Mouse (Mus musculus) neural tube, embryonic 15.5 days (tissue): ENCODE measurements at regions not wholly inside any gene's neighbourhood (a gene's known extent, or its start where the extent isn't known, plus 50 kb on each side); places are given as distances from the start of the nearest gene placed in this dataset.

ENCODE experiments used
- ATAC-seq: fragments of 200-750 bp; cut with Nextera tagmentation; 2 replicates; pipeline ENCODE4 v1.8.0; 2017; ENCODE audit warnings: mild to moderate bottlenecking, moderate TSS enrichment, moderate library complexity; ENCODE audit not compliant: low FRiP score
- H3K27ac ChIP-seq: fragments of 300-500 bp; sonication (generic); replicated peaks from 2 replicates; pipeline ENCODE4 v1.5.1; 2015; ENCODE audit warnings: mild to moderate bottlenecking, inconsistent platforms
- H3K27me3 ChIP-seq: fragments of 300-500 bp; sonication (generic); replicated peaks from 2 replicates; pipeline ENCODE4 v1.6.1; 2015; ENCODE audit warnings: inconsistent platforms
- H3K36me3 ChIP-seq: fragments of 300-500 bp; sonication (generic); 2 replicates; pipeline ENCODE4 v1.6.1; 2015; ENCODE audit warnings: inconsistent platforms
- H3K4me1 ChIP-seq: fragments of 300-500 bp; sonication (generic); 2 replicates; pipeline ENCODE4 v1.6.1; 2015; ENCODE audit warnings: inconsistent platforms
- H3K4me2 ChIP-seq: fragments of 300-500 bp; sonication (generic); 2 replicates; pipeline ENCODE4 v1.6.1; 2015; ENCODE audit warnings: inconsistent platforms, mild to moderate bottlenecking, moderate library complexity
- H3K4me3 ChIP-seq: fragments of 300-500 bp; sonication (generic); replicated peaks from 2 replicates; pipeline ENCODE4 v1.5.1; 2015; ENCODE audit warnings: mild to moderate bottlenecking, inconsistent platforms
- H3K9ac ChIP-seq: fragments of 300-500 bp; sonication (generic); replicated peaks from 2 replicates; pipeline ENCODE4 v1.6.1; 2015; ENCODE audit warnings: mild to moderate bottlenecking, inconsistent platforms
- H3K9me3 ChIP-seq: fragments of 300-500 bp; sonication (generic); replicated peaks from 2 replicates; pipeline ENCODE4 v1.6.1; 2016; ENCODE audit warnings: inconsistent platforms
- WGBS: fragments of 180-500 bp; shearing (Covaris S2); methylation state at CpG from one replicate; pipeline ENCODE4 v1.1.7; 2015; ENCODE audit warnings: mixed read lengths; 5-methylcytosine and 5-hydroxymethylcytosine counted together

GRCm38 (mm10) chr15:69484421-69485074 lies 2983.8 kb upstream of the Lrrc6 start:
- Histone ChIP-seq H3K27me3 (no peaks in the 10 kb centered on the region), H3K36me3 (no peaks in the 10 kb centered on the region), H3K4me3 (no peak overlapping the region), H3K27ac (no peak overlapping the region), H3K9ac (no peak overlapping the region), H3K4me2 (no peak overlapping the region), H3K4me1 (no peaks in the 10 kb centered on the region), H3K9me3 (no peaks in the 10 kb centered on the region)
- WGBS: 48% methylated on average over 5 of the region's 5 CpGs
- ATAC-seq: no peak

- Histone ChIP-seq H3K27ac (no peak overlapping the region), H3K4me1 (no peaks in the 10 kb centered on the region), H3K9ac (no peak overlapping the region), H3K27me3 (no peaks in the 10 kb centered on the region), H3K4me3 (no peak overlapping the region), H3K9me3 (no peaks in the 10 kb centered on the region), H3K36me3 (no peaks in the 10 kb centered on the region), H3K4me2 (no peak overlapping the region)
- WGBS: 83% methylated on average over 2 of the region's 2 CpGs
- ATAC-seq: no peak
These were observed 2982.4 kb upstream of the Lrrc6 start for GRCm38 (mm10) chr15:69483096-69483495.

- no peaks in the 10 kb centered on the region for H3K4me1 ChIP-seq
- H3K9me3 ChIP-seq: no peaks in the 10 kb centered on the region
- no peak overlapping the region for H3K4me3 ChIP-seq
- 61% methylated on average over 3 of the region's 3 CpGs for WGBS
- H3K27me3 ChIP-seq: no peaks in the 10 kb centered on the region
- no peak overlapping the region for H3K4me2 ChIP-seq
- H3K9ac ChIP-seq: no peak overlapping the region
- H3K27ac ChIP-seq: no peak overlapping the region
- H3K36me3 ChIP-seq: no peaks in the 10 kb centered on the region
- no peak for ATAC-seq
These were observed 2980.4 kb upstream of the Lrrc6 start for GRCm38 (mm10) chr15:69481087-69481486.

- no peak overlapping the region for H3K4me3 ChIP-seq
- no peak overlapping the region for H3K9ac ChIP-seq
- no peaks in the 10 kb centered on the region for H3K36me3 ChIP-seq
- ATAC-seq: no peak
- H3K27ac ChIP-seq: no peak overlapping the region
- WGBS: 93% methylated on average over 3 of the region's 3 CpGs
- no peaks in the 10 kb centered on the region for H3K4me1 ChIP-seq
- no peak overlapping the region for H3K4me2 ChIP-seq
- no peaks in the 10 kb centered on the region for H3K27me3 ChIP-seq
- no peaks in the 10 kb centered on the region for H3K9me3 ChIP-seq
These were observed 2976.3 kb upstream of the Lrrc6 start for GRCm38 (mm10) chr15:69477050-69477449.

- ATAC-seq: no peak
- Histone ChIP-seq H3K27ac (no peak overlapping the region), H3K27me3 (no peaks in the 10 kb centered on the region), H3K36me3 (no peaks in the 10 kb centered on the region), H3K9ac (no peak overlapping the region), H3K9me3 (no peaks in the 10 kb centered on the region), H3K4me2 (no peak overlapping the region), H3K4me3 (no peak overlapping the region), H3K4me1 (no peaks in the 10 kb centered on the region)
- 87% methylated on average over 1 of the region's 1 CpGs for WGBS
These were observed 2968.9 kb upstream of the Lrrc6 start for GRCm38 (mm10) chr15:69469566-69469965.

GRCm38 (mm10) chr15:69460581-69461194 lies 2960.0 kb upstream of the Lrrc6 start:
- H3K4me3 ChIP-seq: no peak overlapping the region
- H3K36me3 ChIP-seq: no peaks in the 10 kb centered on the region
- no peak for ATAC-seq
- H3K4me2 ChIP-seq: no peak overlapping the region
- H3K27me3 ChIP-seq: no peaks in the 10 kb centered on the region
- H3K9me3 ChIP-seq: no peaks in the 10 kb centered on the region
- H3K27ac ChIP-seq: no peak overlapping the region
- H3K9ac ChIP-seq: no peak overlapping the region
- H3K4me1 ChIP-seq: no peaks in the 10 kb centered on the region
- WGBS: 90% methylated on average over 2 of the region's 2 CpGs

GRCm38 (mm10) chr15:69457473-69457872 lies 2956.8 kb upstream of the Lrrc6 start:
- Histone ChIP-seq H3K9me3 (no peaks in the 10 kb centered on the region), H3K9ac (no peak overlapping the region), H3K27me3 (no peaks in the 10 kb centered on the region), H3K36me3 (no peaks in the 10 kb centered on the region), H3K4me3 (no peak overlapping the region), H3K27ac (no peak overlapping the region), H3K4me1 (no peaks in the 10 kb centered on the region), H3K4me2 (no peak overlapping the region)
- 73% methylated on average over 4 of the region's 4 CpGs for WGBS
- no peak for ATAC-seq

GRCm38 (mm10) chr15:69456191-69456770 lies 2955.6 kb upstream of the Lrrc6 start:
- Histone ChIP-seq H3K36me3 (no peaks in the 10 kb centered on the region), H3K4me3 (no peak overlapping the region), H3K27ac (no peak overlapping the region), H3K4me2 (no peak overlapping the region), H3K4me1 (no peaks in the 10 kb centered on the region), H3K9me3 (no peaks in the 10 kb centered on the region), H3K9ac (no peak overlapping the region), H3K27me3 (no peaks in the 10 kb centered on the region)
- ATAC-seq: no peak
- 70% methylated on average over 4 of the region's 4 CpGs for WGBS

- Histone ChIP-seq H3K27ac (no peak overlapping the region), H3K4me3 (no peak overlapping the region), H3K4me2 (no peak overlapping the region), H3K9ac (no peak overlapping the region), H3K9me3 (no peaks in the 10 kb centered on the region), H3K27me3 (no peaks in the 10 kb centered on the region), H3K36me3 (no peaks in the 10 kb centered on the region), H3K4me1 (no peaks in the 10 kb centered on the region)
- WGBS: 87% methylated on average over 3 of the region's 3 CpGs
- ATAC-seq: no peak
These were observed 2940.3 kb upstream of the Lrrc6 start for GRCm38 (mm10) chr15:69441008-69441407.

GRCm38 (mm10) chr15:69413531-69414011 lies 2912.9 kb upstream of the Lrrc6 start:
- ATAC-seq: no peak
- 86% methylated on average over 1 of the region's 1 CpGs for WGBS
- no peak overlapping the region for H3K4me3 ChIP-seq

GRCm38 (mm10) chr15:69389575-69389974 lies 2888.9 kb upstream of the Lrrc6 start:
- H3K4me2 ChIP-seq: no peak overlapping the region
- no peak overlapping the region for H3K27ac ChIP-seq
- ATAC-seq: no peak
- 76% methylated on average over 4 of the region's 4 CpGs for WGBS
- no peaks in the 10 kb centered on the region for H3K4me1 ChIP-seq
- no peak overlapping the region for H3K4me3 ChIP-seq
- H3K9ac ChIP-seq: no peak overlapping the region
- H3K9me3 ChIP-seq: no peaks in the 10 kb centered on the region
- H3K27me3 ChIP-seq: no peaks in the 10 kb centered on the region
- H3K36me3 ChIP-seq: no peaks in the 10 kb centered on the region

More at GRCm38 (mm10) chr15:69413531-69414011, 2912.9 kb upstream of the Lrrc6 start:
- Histone ChIP-seq H3K4me1 (no peaks in the 10 kb centered on the region), H3K9ac (no peak overlapping the region), H3K4me2 (no peak overlapping the region), H3K36me3 (no peaks in the 10 kb centered on the region), H3K9me3 (no peaks in the 10 kb centered on the region), H3K27me3 (no peaks in the 10 kb centered on the region), H3K27ac (no peak overlapping the region)

GRCm38 (mm10) chr15:69387466-69387865 lies 2886.8 kb upstream of the Lrrc6 start:
- Histone ChIP-seq H3K27me3 (no peaks in the 10 kb centered on the region), H3K4me1 (no peaks in the 10 kb centered on the region), H3K4me3 (no peak overlapping the region), H3K9me3 (no peaks in the 10 kb centered on the region), H3K9ac (no peak overlapping the region), H3K27ac (no peak overlapping the region), H3K36me3 (no peaks in the 10 kb centered on the region), H3K4me2 (no peak overlapping the region)
- no peak for ATAC-seq
